In the genomic region with DNA sequence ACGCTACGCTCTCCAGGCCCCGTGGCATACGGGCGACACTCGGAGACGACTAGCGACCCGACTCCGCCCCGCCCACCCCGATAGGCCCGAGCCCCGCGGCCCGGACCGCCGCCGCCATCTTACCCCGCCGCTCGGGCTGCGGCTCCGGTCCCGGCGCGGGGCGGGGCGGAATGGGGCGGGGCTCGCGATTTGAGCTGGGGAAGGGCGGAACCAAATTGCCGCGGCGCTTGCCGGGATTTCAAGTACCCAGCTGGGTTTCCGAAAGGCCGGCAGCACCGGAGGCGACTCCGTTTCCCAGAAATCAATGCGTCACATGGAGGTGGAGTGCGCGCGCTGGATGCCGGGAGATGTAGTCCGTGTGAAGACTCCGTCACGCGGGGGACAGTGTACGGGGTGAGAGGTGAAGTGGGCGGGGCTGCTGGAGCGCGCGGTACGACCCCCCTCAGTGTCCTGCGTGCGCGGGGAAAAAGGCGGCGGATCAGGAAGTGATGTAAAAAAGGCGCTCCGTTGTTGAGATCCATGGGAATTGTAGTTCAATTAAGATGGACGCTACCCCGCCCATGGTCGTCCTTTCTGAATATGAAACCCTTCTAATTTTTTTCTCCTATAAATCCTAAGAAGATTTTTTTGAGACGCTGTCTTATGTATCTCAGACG, we compare ENCODE assay signal across 8 mouse cellular contexts. TPM values are rescaled to one million over a fixed set of nuclear protein-coding genes. Genes with fewer than 3 reads are reported as not detected.
DNase-seq lines count a peak whose midpoint lies in the region; ATAC-seq and TF ChIP-seq lines count a peak whose summit lies in the region.

A gene (minus strand): TSS at position 407 of the 656 bp plus-strand sequence.

- peak within 1 kb of the TSS; percentile 85 to 93 for H3K4me3 ChIP-seq in MEL (ENCODE audit: control insufficient read depth in 1 of 2, insufficient read depth in 1 of 2, low read depth in 2 of 2, low read length in 2 of 2)
- H3K4me3 ChIP-seq in cerebellum, adult 2 months (replicated peaks; ENCODE audit: insufficient read depth, low read depth, low read length), result peak within 1 kb of the TSS; percentile 97
- peak within 1 kb of the TSS; percentile 69 for H3K4me3 ChIP-seq in forebrain, postnatal 0 days (ENCODE audit: low read depth, low read length)
- peak within 1 kb of the TSS; percentile 98 for H3K4me3 ChIP-seq in lung, embryonic 15.5 days

- TF ChIP-seq RAD21 in MEL (IDR thresholded peaks at IDR 0.05; ENCODE audit: low read depth, low read length), result no peak

- H3K9me3 ChIP-seq in MEL (replicated peaks; ENCODE audit: insufficient read depth, low read length), result no peaks in the 10 kb centered on the region
- H3K9me3 ChIP-seq in forebrain, postnatal 0 days (ENCODE audit: low read length), result no peaks in the 10 kb centered on the region
- H3K9me3 ChIP-seq in lung, embryonic 15.5 days, result no peaks in the 10 kb centered on the region

- peaks cover 16% of the 10 kb centered on the region for H3K79me2 ChIP-seq in MEL (ENCODE audit: control insufficient read depth, insufficient read depth, low read length, poor library complexity)

- peak within 1 kb of the TSS; percentile 96 for H3K27ac ChIP-seq in MEL (ENCODE audit: control insufficient read depth, low read depth, low read length)
- H3K27ac ChIP-seq in cerebellum, adult 2 months (ENCODE audit: insufficient read depth, low read length), result peak within 1 kb of the TSS; percentile 72; the same call in 1 of the 2 replicates
- H3K27ac ChIP-seq in forebrain, postnatal 0 days (ENCODE audit: low read depth, low read length), result peak within 1 kb of the TSS; percentile 78
- H3K27ac ChIP-seq in lung, embryonic 15.5 days, result peak within 1 kb of the TSS; percentile 100

- ATAC-seq in forebrain, postnatal 0 days, result peak; percentile 96
- ATAC-seq in lung, embryonic 15.5 days (ENCODE audit: borderline replicate concordance, extremely low read depth, low FRiP score, low TSS enrichment), result peak; percentile 87

- H3K4me1 ChIP-seq in MEL (ENCODE audit: control insufficient read depth in 1 of 2, insufficient read depth in 2 of 2, low read length in 2 of 2), result peaks cover 4 to 25% of the 10 kb centered on the region in 2 experiments
- peaks cover 7% of the 10 kb centered on the region; the same call in 1 of the 2 replicates for H3K4me1 ChIP-seq in cerebellum, adult 2 months (ENCODE audit: control insufficient read depth, insufficient read depth, low read length)
- H3K4me1 ChIP-seq in forebrain, postnatal 0 days (ENCODE audit: insufficient read depth), result peaks cover 17% of the 10 kb centered on the region
- peaks cover 35% of the 10 kb centered on the region for H3K4me1 ChIP-seq in lung, embryonic 15.5 days

- H3K36me3 ChIP-seq in MEL (ENCODE audit: control insufficient read depth in 1 of 2, insufficient read depth in 2 of 2, low read length in 2 of 2), result peaks cover 1 to 17% of the 10 kb centered on the region in 2 experiments; a peak in 3 of 4 replicates
- H3K36me3 ChIP-seq in forebrain, postnatal 0 days (ENCODE audit: insufficient read depth), result peaks cover 28% of the 10 kb centered on the region
- H3K36me3 ChIP-seq in lung, embryonic 15.5 days, result peaks cover 27% of the 10 kb centered on the region

- peak within 1 kb of the TSS; percentile 89 for H3K4me2 ChIP-seq in forebrain, postnatal 0 days (ENCODE audit: low read depth)
- peak within 1 kb of the TSS; percentile 87 for H3K4me2 ChIP-seq in lung, embryonic 15.5 days

- peak within 1 kb of the TSS; percentile 97 for H3K9ac ChIP-seq in MEL (ENCODE audit: control insufficient read depth, low read depth, low read length, poor library complexity, severe bottlenecking)
- H3K9ac ChIP-seq in forebrain, postnatal 0 days, result peak within 1 kb of the TSS; percentile 93
- peak within 1 kb of the TSS; percentile 98 for H3K9ac ChIP-seq in lung, embryonic 15.5 days

- peak; percentile 99 for DNase-seq in MEL (ENCODE audit: low read depth, low spot score)
- peak; percentile 99 to 100 for DNase-seq in cerebellum, adult 2 months
- peak; percentile 99 for DNase-seq in forebrain, postnatal 0 days
- DNase-seq in heart, postnatal 4 days, result peak; percentile 99
- DNase-seq in layer of hippocampus, adult 8-10 months (ENCODE audit: low spot score in 2 of 2), result peak; percentile 100
- DNase-seq in ovary, adult 18-20 months (ENCODE audit: low spot score), result peak; percentile 100
- DNase-seq in thymus, postnatal 0 days (ENCODE audit: low spot score), result peak; percentile 100

- TF ChIP-seq CTCF in MEL (IDR thresholded peaks at IDR 0.05 in 2 of 3, conservative IDR thresholded peaks at IDR 0.05 in 1 of 3; ENCODE audit: control insufficient read depth in 1 of 3, insufficient read depth in 1 of 3, low read depth in 2 of 3, low read length in 3 of 3, poor library complexity in 1 of 3, severe bottlenecking in 1 of 3), result no peak
- no peak for TF ChIP-seq CTCF in cerebellum, adult 2 months (IDR thresholded peaks at IDR 0.05; ENCODE audit: borderline replicate concordance, insufficient read depth, low read depth, low read length)
- no peak for TF ChIP-seq CTCF in forebrain, postnatal 0 days (IDR thresholded peaks at IDR 0.05; ENCODE audit: low read depth)

- under 1% methylated on average over 69 of the region's 69 CpGs for WGBS in cerebellum, adult 2 months
- WGBS in forebrain, postnatal 0 days, result 1% methylated on average over 68 of the region's 69 CpGs
- under 1% methylated on average over 69 of the region's 69 CpGs for WGBS in lung, embryonic 15.5 days

- no peaks in the 10 kb centered on the region for H3K27me3 ChIP-seq in MEL (ENCODE audit: control insufficient read depth in 1 of 2, insufficient read depth in 2 of 2, low read length in 2 of 2)
- no peaks in the 10 kb centered on the region for H3K27me3 ChIP-seq in cerebellum, adult 2 months (ENCODE audit: control insufficient read depth, insufficient read depth, low read length)
- no peaks in the 10 kb centered on the region for H3K27me3 ChIP-seq in forebrain, postnatal 0 days (ENCODE audit: insufficient read depth, low read length)
- H3K27me3 ChIP-seq in lung, embryonic 15.5 days, result 0 out of 2 replicates have a peak, but pooled peaks cover 5% of the 10 kb centered on the region

- TF ChIP-seq POLR2A in MEL (IDR thresholded peaks at IDR 0.05; ENCODE audit: control insufficient read depth in 1 of 2, insufficient read depth in 1 of 2, low read depth in 1 of 2, low read length in 2 of 2, poor library complexity in 1 of 2), result no peak
- no peak for TF ChIP-seq POLR2A in cerebellum, adult 2 months (IDR thresholded peaks at IDR 0.05; ENCODE audit: borderline replicate concordance, insufficient read depth, low read length)

- TF ChIP-seq EP300 in MEL (IDR thresholded peaks at IDR 0.05; ENCODE audit: low read depth in 1 of 2, low read length in 2 of 2), result no peak

TF ChIP-seq in MEL, 35 proteins besides CTCF, POLR2A, EP300 and RAD21 (continues in another document):
- TF ChIP-seq SMC3 (IDR thresholded peaks at IDR 0.05; ENCODE audit: low read depth, low read length) (no peak), TCF12 (IDR thresholded peaks at IDR 0.05; ENCODE audit: low read depth, low read length) (peak; percentile 22; the same call in 1 of the 2 replicates), ELF1 (IDR thresholded peaks at IDR 0.05; ENCODE audit: low read depth, low read length) (peak; percentile 79), ETS1 (IDR thresholded peaks at IDR 0.05; ENCODE audit: low read depth, low read length) (no peak; the same call in 1 of the 2 replicates), GABPA (IDR thresholded peaks at IDR 0.05; ENCODE audit: low read depth, low read length) (no peak), ZMIZ1 (IDR thresholded peaks at IDR 0.05; ENCODE audit: low read depth, low read length) (no peak), MXI1 (IDR thresholded peaks at IDR 0.05; ENCODE audit: low read depth, low read length) (peak; percentile 91), MYB (IDR thresholded peaks at IDR 0.05; ENCODE audit: low read depth, low read length) (no peak), SIN3A (IDR thresholded peaks at IDR 0.05; ENCODE audit: low read length) (peak; percentile 63), JUND (IDR thresholded peaks at IDR 0.05; ENCODE audit: low read depth, low read length) (no peak), MYC (IDR thresholded peaks at IDR 0.05; ENCODE audit: low read depth, low read length) (peak; percentile 90), NRF1 (IDR thresholded peaks at IDR 0.05; ENCODE audit: insufficient read depth, low read depth, low read length, poor library complexity, severe bottlenecking) (peak; percentile 64), USF1 (IDR thresholded peaks at IDR 0.05; ENCODE audit: low read depth, low read length) (peak; percentile 94), RCOR1 (IDR thresholded peaks at IDR 0.05; ENCODE audit: low read depth, low read length) (no peak), NELFE (IDR thresholded peaks at IDR 0.05; ENCODE audit: low read depth, low read length) (no peak; the same call in 1 of the 2 replicates), POLR2AphosphoS2 (IDR thresholded peaks at IDR 0.05; ENCODE audit: low read length) (no peak), HCFC1 (IDR thresholded peaks at IDR 0.05; ENCODE audit: low read depth, low read length) (peak; percentile 98), ZKSCAN1 (IDR thresholded peaks at IDR 0.05; ENCODE audit: low read depth, low read length) (no peak), POLR2AphosphoS5 (IDR thresholded peaks at IDR 0.05; ENCODE audit: borderline replicate concordance, low read depth, low read length) (no peak), CHD1 (IDR thresholded peaks at IDR 0.05; ENCODE audit: low read depth, low read length) (no peak), KAT2A (conservative IDR thresholded peaks at IDR 0.05; ENCODE audit: low read depth, low read length) (peak; percentile 97), MAZ (IDR thresholded peaks at IDR 0.05; ENCODE audit: low read depth, low read length) (peak; percentile 87; the same call in 1 of the 2 replicates), BHLHE40 (IDR thresholded peaks at IDR 0.05; ENCODE audit: borderline replicate concordance, low read depth, low read length) (no peak), ZNF384 (IDR thresholded peaks at IDR 0.05; ENCODE audit: low read depth, low read length) (peak; percentile 60; the same call in 1 of the 2 replicates), GATA1 (IDR thresholded peaks at IDR 0.05; ENCODE audit: low read depth, low read length) (no peak)

RNA-seq across cellular contexts. Expression of the gene that starts here (rescaled TPM):
- 17.7 and 18.3 TPM in 2 replicates for total RNA-seq in MEL (2012; rRNA removed)
- 10 to 100 TPM; 34.4 to 81.5 TPM for polyA plus RNA-seq in MEL (2012; ENCODE audit: insufficient read depth in 1 of 2, insufficient read length in 2 of 2, low read depth in 1 of 2, low replicate concordance in 2 of 2, missing spikeins in 1 of 2)
- 115 and 120 TPM in 2 replicates for polyA plus RNA-seq in cerebellum, adult 2 months (2012; rRNA removed)
- 58.7 and 72.5 TPM in 2 replicates for total RNA-seq in forebrain, postnatal 0 days (2014; rRNA removed)
- polyA plus RNA-seq in forebrain, postnatal 0 days (2015; fragmentation: Nextera tagmentation; extraction: Ambion mirVana), result 43.4 and 50.0 TPM in 2 replicates
- total RNA-seq in heart, postnatal 4 days (2021), result 10 to 100 TPM; 78.5 to 80.3 TPM
- 100 to 1,000 TPM; 163 to 173 (median 167) TPM for total RNA-seq in layer of hippocampus, adult 8-10 months (2022)
- polyA plus RNA-seq in lung, embryonic 15.5 days (2015; fragmentation: Nextera tagmentation; extraction: Ambion mirVana), result 35.5 and 36.5 TPM in 2 replicates
- 19.6 and 20.1 TPM in 2 replicates for polyA plus RNA-seq in thymus, postnatal 0 days (2015; fragmentation: Nextera tagmentation; extraction: Ambion mirVana)

Comparison
In these comparisons a context has a peak if more than half of its experiments do, and no peak if none do; other contexts are left out.
1. Peak in every context shown above with its lines: DNase-seq, ATAC-seq, H3K4me3 ChIP-seq and H3K27ac ChIP-seq.